Mouse (Mus musculus): ENCODE measurements around the gene Poll. TPM values are rescaled to one million over a fixed set of nuclear protein-coding genes. Genes with fewer than 3 reads are reported as not detected.

The Poll gene
- 6.2 and 6.3 TPM in 2 replicates for polyA plus RNA-seq (2012; ENCODE audit: insufficient read depth, insufficient read length, missing spikeins)

DNA sequence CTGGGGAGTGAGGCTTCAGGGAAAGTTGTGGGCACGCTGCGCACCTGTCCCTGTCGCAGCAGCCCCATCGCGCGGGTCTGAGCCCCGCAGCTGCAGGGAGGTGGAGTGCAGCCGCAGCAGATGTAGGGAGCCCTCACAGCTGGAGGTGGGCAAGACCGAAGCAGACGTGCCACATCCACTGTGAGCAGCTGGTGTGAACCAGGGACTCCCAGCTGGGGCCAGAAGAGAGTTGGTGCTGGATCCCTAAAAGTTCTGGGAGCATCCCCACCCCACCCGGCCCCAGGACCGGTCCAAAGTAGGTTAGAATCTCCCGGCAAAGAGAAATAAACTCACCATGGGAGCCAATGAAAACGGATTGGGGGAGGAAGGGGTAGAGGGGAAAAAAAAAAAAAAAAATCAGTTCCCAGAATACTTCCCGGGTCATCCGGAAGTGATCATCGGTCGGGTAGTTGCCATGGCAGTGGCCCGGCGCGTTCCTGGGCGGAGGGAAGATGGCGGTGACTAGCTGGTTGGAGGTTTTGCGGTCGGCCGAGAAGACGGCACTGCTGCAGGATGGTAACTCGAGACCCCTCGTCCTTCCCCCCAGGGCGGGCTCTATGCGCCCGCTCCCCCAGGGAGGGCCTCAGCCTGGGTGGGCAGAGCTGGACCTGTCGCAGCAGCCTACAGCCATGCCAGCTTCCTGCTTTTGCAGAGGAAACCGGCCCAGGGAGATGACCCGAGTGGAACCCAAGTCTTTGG, at the start of gene Poll, which contains the start of gene Gm17018:
Poll (minus strand) TSS at position 379 of the 738 bp plus-strand sequence.
Gm17018 (plus strand) TSS at position 463 of the 738 bp plus-strand sequence.
- Histone ChIP-seq H3K4me1 (ENCODE audit: control insufficient read depth, insufficient read depth, insufficient read length, low read length) (peaks cover 2% of the 10 kb centered on the region; the same call in 1 of the 2 replicates), H3K27ac (replicated peaks; ENCODE audit: low read depth, low read length) (no peak within 1 kb of the TSS; the same call in 1 of the 2 replicates), H3K4me3 (ENCODE audit: insufficient read depth, low read depth, low read length) (peak within 1 kb of the TSS; percentile 93)

DNA sequence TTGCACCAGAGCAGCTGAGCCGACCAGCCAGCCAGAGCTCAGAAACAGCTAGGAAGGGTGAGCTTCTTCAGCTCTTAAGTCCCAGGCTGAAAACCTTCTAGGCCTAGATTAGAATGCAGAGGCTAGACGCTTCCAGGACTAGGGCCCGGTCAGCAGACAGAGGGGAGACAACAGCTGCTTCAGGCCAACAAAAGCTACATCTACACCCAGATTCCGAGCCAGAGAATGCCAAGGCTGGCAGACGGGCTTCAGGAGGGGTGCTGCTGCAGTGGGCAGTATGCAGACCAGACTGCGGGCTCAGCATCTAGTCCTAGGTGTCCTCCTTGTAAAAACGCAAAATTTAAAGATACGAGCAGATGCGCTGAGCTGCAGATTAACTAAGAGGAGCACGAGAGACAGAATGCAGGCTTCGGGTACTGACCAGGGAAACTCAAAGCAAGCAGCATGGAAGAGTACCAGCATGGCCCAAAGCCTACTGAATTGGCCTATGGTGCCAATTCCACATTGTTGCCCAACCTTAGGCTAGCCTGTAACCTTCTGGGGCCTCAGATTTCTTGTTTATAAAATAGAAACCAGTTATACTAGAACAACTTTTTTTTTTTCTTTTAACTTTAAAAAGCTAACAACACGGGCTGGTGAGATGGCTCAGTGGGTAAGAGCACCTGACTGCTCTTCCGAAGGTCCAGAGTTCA, 48.5 kb upstream of the Poll start:
- Histone ChIP-seq H3K27ac (replicated peaks; ENCODE audit: low read depth, low read length) (no peak overlapping the region), H3K4me1 (ENCODE audit: control insufficient read depth, insufficient read depth, insufficient read length, low read length) (no peaks in the 10 kb centered on the region), H3K4me3 (ENCODE audit: insufficient read depth, low read depth, low read length) (no peak overlapping the region)

DNA sequence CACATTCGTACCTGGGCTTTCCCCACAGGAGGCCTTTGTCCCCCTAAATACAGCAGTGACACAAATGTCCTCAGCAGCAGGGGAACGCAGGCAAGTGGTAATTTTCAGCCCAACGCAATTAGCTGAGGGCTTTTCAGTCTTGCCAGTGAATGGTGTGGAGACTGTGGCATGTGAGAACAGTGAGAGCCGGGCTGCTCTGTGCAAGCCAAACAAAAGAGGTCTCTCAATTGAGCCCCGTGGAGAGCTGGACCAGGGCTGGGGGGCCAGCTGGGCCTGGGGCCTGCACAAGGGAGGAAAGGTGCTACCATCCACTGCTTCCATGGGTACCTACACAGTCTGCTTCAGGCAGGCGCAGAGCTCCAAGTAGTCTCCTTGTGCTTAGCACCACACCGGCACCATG, 47.1 kb upstream of the Poll start:
- no peak overlapping the region for H3K4me3 ChIP-seq (ENCODE audit: insufficient read depth, low read depth, low read length)
- no peaks in the 10 kb centered on the region for H3K4me1 ChIP-seq (ENCODE audit: control insufficient read depth, insufficient read depth, insufficient read length, low read length)
- H3K27ac ChIP-seq (replicated peaks; ENCODE audit: low read depth, low read length), result no peak overlapping the region

DNA sequence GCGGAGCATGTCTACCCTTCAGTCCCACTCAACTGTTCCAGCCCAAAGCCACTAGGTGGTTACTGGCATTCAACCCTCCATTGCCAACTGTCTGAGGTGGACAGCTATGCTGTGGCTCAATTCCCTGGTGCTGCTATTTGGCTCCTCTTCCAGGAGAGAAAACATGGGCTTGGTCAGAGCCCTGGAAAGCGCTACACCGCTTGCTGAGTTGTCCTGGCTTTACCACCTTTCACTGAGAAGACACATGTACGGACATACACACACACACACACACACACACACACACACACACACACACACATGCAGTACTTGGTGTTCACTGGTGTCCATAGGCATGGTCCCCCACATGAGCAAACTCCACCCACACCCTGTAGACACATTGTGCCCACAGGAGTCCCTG, 46.4 kb upstream of the Poll start:
- H3K4me1 ChIP-seq (ENCODE audit: control insufficient read depth, insufficient read depth, insufficient read length, low read length), result no peaks in the 10 kb centered on the region
- no peak overlapping the region for H3K4me3 ChIP-seq (ENCODE audit: insufficient read depth, low read depth, low read length)
- no peak overlapping the region for H3K27ac ChIP-seq (replicated peaks; ENCODE audit: low read depth, low read length)

DNA sequence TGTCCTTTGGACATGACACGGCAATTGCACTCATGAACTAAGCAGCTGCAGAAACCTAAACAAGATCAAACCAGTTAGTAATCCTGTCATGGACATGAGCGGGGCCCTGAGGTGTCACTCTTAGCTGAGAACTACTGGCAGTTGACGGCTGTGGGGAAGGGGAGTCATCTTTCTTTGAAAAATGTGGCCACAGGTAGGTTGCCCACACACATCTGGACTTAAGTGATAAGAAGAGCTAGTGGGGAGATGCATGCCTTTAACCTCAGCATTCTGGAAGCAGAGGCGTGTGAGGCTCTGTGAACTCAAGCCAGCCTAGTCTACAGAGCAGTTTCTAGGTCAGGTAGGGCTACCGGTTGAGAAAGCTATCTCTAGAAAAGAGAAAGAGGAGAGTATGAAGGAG, 42.3 kb upstream of the Poll start:
- Histone ChIP-seq H3K4me3 (ENCODE audit: insufficient read depth, low read depth, low read length) (no peak overlapping the region), H3K27ac (replicated peaks; ENCODE audit: low read depth, low read length) (no peak overlapping the region), H3K4me1 (ENCODE audit: control insufficient read depth, insufficient read depth, insufficient read length, low read length) (no peaks in the 10 kb centered on the region)

DNA sequence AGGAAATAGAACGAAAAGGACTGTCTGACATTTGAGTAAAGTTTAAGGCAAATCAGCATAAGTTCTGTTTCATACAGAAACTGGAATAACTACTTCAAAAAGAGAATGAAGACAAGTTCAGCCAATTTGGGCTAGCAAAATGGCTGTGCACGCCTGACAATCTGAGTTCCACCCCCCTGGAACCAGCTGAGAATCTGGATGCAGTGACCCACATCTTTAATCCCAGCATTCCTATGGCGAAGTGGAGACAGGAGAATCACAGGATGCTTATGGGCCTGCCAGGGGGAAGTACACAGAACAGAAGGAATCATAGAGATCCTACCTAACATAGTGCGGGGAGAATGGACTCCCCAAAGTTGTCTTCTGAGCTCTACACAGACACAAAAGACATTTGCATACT, 36.8 kb upstream of the Poll start:
- Histone ChIP-seq H3K27ac (replicated peaks; ENCODE audit: low read depth, low read length) (no peak overlapping the region), H3K4me3 (ENCODE audit: insufficient read depth, low read depth, low read length) (no peak overlapping the region), H3K4me1 (ENCODE audit: control insufficient read depth, insufficient read depth, insufficient read length, low read length) (no peaks in the 10 kb centered on the region)

DNA sequence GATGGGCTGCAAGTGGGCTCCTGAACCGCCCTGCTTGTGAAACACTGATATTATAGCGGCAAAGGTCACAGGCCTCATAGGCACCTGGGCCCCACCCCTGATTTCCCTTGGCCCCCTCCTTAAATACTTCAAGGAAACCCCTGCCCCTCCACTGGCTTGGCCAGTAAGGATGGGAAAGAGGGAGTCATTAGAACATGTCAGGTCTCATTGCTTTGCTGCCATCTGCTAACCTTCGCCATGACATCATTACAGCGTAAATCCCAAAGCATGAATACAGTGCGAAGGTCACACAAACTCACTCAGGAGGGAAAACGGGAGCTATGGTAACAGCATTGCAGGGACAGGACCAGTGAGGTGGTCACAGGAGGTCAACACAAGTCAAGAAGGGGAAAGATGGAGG, 36.1 kb upstream of the Poll start:
- no peak overlapping the region for H3K27ac ChIP-seq (replicated peaks; ENCODE audit: low read depth, low read length)
- H3K4me1 ChIP-seq (ENCODE audit: control insufficient read depth, insufficient read depth, insufficient read length, low read length), result peaks cover 2% of the 10 kb centered on the region; the same call in 1 of the 2 replicates
- H3K4me3 ChIP-seq (ENCODE audit: insufficient read depth, low read depth, low read length), result no peak overlapping the region

DNA sequence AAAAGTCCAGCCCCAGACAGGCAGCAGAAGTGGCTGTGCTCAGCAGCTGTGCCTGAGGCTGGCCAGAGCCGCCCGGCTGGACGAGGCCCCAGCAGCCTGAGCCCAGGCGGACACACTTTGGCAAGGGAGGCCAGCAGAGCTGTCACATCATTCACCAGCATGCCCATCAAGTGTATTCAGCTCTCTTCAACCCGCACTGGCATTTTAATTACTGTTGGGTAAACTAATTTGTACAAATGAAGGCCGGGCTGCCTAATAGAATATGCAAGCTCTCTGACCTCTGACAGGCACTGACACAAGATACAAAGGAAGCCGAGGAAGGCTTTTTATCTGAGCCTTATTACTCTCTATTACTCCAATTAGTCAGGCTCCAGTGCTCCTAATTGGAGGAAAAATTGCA, 35.7 kb upstream of the Poll start:
- H3K4me3 ChIP-seq (ENCODE audit: insufficient read depth, low read depth, low read length), result no peak overlapping the region
- no peak overlapping the region for H3K27ac ChIP-seq (replicated peaks; ENCODE audit: low read depth, low read length)
- H3K4me1 ChIP-seq (ENCODE audit: control insufficient read depth, insufficient read depth, insufficient read length, low read length), result peaks cover 3% of the 10 kb centered on the region; the same call in 1 of the 2 replicates

DNA sequence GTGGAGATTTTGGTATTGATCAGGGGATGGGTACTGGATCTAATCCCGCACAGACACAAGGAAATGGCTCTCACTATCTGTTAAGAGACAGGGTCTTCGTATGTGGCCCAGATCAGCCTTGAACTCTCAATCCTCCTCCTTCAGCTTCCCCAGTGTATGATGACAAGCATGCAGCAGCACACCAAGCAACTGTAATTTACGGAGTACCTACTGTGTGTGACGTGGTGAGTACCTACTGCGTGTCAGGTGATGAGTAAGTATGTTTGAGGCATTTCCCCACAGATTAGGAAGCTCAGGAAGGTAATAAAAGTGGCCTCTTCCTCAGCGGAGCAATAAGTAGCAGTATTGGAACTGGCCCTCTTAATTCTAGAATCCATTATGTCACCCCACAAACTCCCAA, 35.1 kb upstream of the Poll start:
- Histone ChIP-seq H3K27ac (replicated peaks; ENCODE audit: low read depth, low read length) (no peak overlapping the region), H3K4me1 (ENCODE audit: control insufficient read depth, insufficient read depth, insufficient read length, low read length) (peaks cover 3% of the 10 kb centered on the region; the same call in 1 of the 2 replicates), H3K4me3 (ENCODE audit: insufficient read depth, low read depth, low read length) (no peak overlapping the region)

DNA sequence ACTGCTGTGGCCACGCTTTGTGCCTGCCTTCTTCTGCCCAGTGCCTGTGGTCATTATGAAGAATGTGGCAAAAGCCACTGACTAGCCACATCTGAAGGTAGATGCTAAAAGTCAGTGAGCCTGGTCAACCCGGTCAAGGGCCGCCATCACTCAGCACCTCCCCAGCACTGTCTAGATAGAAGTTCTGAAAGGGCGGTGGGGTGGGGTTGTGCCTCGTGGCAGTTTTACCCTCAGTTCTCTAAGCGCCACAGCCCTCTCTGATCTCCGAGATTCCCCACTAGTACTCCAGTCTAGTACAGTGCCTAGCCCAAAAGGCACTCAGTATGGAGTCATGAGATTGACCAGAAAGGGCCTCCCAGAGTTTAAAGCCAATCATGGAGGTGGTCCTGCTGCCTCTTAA, 33.7 kb upstream of the Poll start:
- no peak overlapping the region for H3K4me3 ChIP-seq (ENCODE audit: insufficient read depth, low read depth, low read length)
- peaks cover 3% of the 10 kb centered on the region; the same call in 1 of the 2 replicates for H3K4me1 ChIP-seq (ENCODE audit: control insufficient read depth, insufficient read depth, insufficient read length, low read length)
- H3K27ac ChIP-seq (replicated peaks; ENCODE audit: low read depth, low read length), result no peak overlapping the region

DNA sequence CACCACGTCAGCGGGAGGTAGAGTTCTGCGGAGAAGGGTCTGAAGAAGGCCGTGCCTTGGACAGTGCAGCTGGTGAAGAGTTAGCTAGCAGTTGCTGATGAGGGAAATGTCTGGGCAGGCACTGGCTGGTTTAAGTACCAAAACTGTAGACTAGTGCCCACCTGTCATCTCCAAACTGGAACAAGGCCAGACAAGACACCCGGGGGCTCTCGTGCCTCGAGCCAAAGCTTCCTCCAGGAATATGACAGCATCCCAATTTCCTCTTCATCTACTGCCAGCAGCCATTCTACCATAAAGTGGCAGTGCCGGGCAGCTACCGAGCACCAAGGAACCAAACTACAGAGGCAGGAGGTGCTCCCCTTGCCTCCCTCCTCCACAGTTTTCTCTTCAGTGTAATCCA, 32.6 kb upstream of the Poll start:
- Histone ChIP-seq H3K4me3 (ENCODE audit: insufficient read depth, low read depth, low read length) (no peak overlapping the region), H3K27ac (replicated peaks; ENCODE audit: low read depth, low read length) (no peak overlapping the region), H3K4me1 (ENCODE audit: control insufficient read depth, insufficient read depth, insufficient read length, low read length) (peaks cover 3% of the 10 kb centered on the region; the same call in 1 of the 2 replicates)

DNA sequence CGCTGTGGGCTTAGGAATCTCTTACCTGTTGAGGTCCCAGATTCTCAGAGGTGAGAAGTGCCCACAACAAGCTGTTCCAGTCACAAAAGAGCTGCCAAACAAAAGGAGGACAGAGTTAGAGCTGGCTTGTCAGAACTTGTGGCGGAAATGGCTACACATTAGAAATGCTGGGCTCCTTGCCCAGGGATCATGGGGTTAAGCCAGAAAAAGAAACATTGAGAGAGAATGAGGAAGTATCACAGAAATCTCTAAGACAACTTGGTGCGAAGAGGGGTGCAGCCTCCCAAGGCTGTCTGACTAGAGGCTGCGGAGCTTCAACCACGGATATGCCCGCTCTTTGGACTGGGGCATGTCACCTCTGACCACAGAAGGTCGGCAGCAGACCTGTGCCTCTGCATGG, 31.4 kb upstream of the Poll start:
- Histone ChIP-seq H3K4me1 (ENCODE audit: control insufficient read depth, insufficient read depth, insufficient read length, low read length) (peaks cover 3% of the 10 kb centered on the region; the same call in 1 of the 2 replicates), H3K27ac (replicated peaks; ENCODE audit: low read depth, low read length) (peak overlapping the region; percentile 79), H3K4me3 (ENCODE audit: insufficient read depth, low read depth, low read length) (peak overlapping the region; percentile 39)

DNA sequence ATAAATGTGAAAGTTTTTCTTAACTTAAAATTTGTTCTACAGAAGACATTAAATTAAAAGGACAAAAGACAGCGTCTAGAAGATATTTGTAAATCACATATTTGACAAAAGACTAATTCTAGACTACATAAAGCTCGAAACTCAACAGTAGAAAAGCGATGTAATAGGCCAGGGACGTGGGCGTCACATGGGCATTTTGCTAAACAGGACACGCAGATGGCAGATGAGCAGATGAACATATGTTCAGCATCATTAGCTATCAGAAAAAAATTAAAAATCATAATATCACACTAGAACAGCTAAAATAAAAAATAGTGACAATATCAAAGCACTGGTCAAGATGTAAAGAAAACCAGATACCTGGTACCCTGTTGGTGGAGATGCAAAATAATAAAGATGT, 29.4 kb upstream of the Poll start:
- peaks cover 3% of the 10 kb centered on the region; the same call in 1 of the 2 replicates for H3K4me1 ChIP-seq (ENCODE audit: control insufficient read depth, insufficient read depth, insufficient read length, low read length)
- no peak overlapping the region for H3K4me3 ChIP-seq (ENCODE audit: insufficient read depth, low read depth, low read length)
- no peak overlapping the region for H3K27ac ChIP-seq (replicated peaks; ENCODE audit: low read depth, low read length)

DNA sequence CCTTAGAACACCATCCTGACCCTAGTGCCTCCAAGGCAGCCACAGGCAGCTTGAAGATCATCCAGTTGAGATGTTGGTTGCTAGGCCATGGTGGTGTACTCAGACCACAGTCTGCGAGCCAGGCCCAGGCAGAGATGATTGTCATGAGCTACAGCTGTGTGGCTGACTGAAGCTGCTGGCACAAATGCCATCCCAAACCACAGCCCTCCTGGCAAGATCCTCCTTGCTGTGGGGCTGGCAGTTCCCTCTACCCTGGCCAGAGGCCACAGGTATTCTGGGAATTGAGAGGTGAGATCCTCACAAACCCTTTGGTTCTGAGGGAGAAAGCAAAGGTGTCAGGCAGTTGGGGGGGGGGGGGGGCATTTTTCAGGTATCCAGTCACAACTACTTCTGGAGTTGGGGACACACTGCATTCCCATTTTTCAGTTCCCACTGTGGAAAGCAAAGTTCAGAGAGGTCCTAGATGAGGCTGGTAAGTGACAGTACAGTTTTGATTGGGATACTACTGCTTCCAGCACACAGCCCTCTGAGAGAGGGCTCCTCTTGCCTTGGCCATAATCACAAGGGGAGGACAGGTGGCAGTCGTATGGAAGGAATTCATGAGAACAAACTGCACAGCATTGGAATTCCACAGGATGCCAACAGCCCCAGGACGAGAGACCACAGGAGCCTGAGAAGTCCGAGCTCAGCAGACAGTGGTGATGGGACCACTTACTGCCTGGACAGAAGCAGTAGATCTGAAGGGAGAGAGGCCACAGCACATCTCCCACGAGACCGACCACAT, 27.4 kb upstream of the Poll start:
- Histone ChIP-seq H3K27ac (replicated peaks; ENCODE audit: low read depth, low read length) (no peak overlapping the region), H3K4me1 (ENCODE audit: control insufficient read depth, insufficient read depth, insufficient read length, low read length) (peaks cover 3% of the 10 kb centered on the region; the same call in 1 of the 2 replicates)

DNA sequence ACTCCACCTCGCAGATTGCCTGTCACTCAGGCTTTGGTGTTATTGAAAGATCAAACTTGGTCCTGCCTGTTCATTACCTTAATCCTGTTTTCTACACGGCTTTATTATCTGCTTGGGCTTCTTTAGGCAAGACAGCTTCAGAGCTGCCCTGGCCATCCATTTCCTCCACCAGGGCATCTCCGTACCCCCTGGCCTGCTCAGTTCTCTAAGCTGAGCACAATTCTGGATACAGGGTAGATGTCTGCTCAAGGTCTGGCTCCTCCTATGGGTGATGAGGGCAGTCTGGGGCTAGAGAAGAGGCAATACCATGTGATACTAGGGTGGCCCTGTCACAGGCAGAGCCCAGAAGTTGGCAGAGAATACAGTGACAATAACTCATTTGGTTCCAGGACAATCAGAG, 26.5 kb upstream of the Poll start:
- Histone ChIP-seq H3K4me3 (ENCODE audit: insufficient read depth, low read depth, low read length) (no peak overlapping the region), H3K4me1 (ENCODE audit: control insufficient read depth, insufficient read depth, insufficient read length, low read length) (peaks cover 3% of the 10 kb centered on the region; the same call in 1 of the 2 replicates), H3K27ac (replicated peaks; ENCODE audit: low read depth, low read length) (no peak overlapping the region)

More for the DNA sequence above, 27.4 kb upstream of the Poll start:
- H3K4me3 ChIP-seq (ENCODE audit: insufficient read depth, low read depth, low read length), result no peak overlapping the region

All from brown adipose tissue, adult 24 weeks (tissue).